Mouse (Mus musculus) cortical plate, adult 2 months (tissue): ENCODE results near the gene Orm2. TPM values are rescaled to one million over a fixed set of nuclear protein-coding genes. Genes with fewer than 3 reads are reported as not detected.

Source experiments
- H3K27ac ChIP-seq: fragments of 200-500 bp; 2 replicates; pipeline ENCODE4 v1.5.1; 2012; ENCODE audit warnings: low read length, control low read depth, inconsistent platforms; ENCODE audit not compliant: insufficient read depth
- H3K4me1 ChIP-seq: fragments of 200-500 bp; 2 replicates; pipeline ENCODE4 v1.6.1; 2011; ENCODE audit warnings: low read length; ENCODE audit not compliant: control insufficient read depth, insufficient read depth
- H3K4me3 ChIP-seq: fragments of 200-500 bp; 2 replicates; pipeline ENCODE4 v1.5.1; 2011; ENCODE audit warnings: mild to moderate bottlenecking, low read length, control low read depth; ENCODE audit not compliant: insufficient read depth
- CTCF ChIP-seq: fragments of 200-500 bp; IDR thresholded peaks from 2 replicates; pipeline ENCODE4 v1.5.1; 2011; ENCODE audit warnings: mild to moderate bottlenecking, control low read depth, low read length; ENCODE audit not compliant: insufficient read depth; ENCODE audit errors: extremely low read depth
- POLR2A ChIP-seq: fragments of 200-500 bp; IDR thresholded peaks from 2 replicates; pipeline ENCODE4 v1.6.1; 2011; ENCODE audit warnings: mild to moderate bottlenecking, low read length, control low read depth; ENCODE audit not compliant: insufficient read depth; ENCODE audit errors: extremely low read depth
- polyA plus RNA-seq: library from polyadenylated mRNA; depleted of rRNA; stranded (reverse); fragments of >200 nt; gene quantifications from 2 replicates; pipeline ENCODE4 v1.2.3, GENCODE M21; 2012

The Orm2 gene
- polyA plus RNA-seq, 1 experiment: not detected

GRCm38 (mm10) chr4:63345261-63345660, 17.0 kb upstream of the Orm2 start:
- H3K27ac ChIP-seq: no peak overlapping the region
- H3K4me3 ChIP-seq: no peak overlapping the region
- no peaks in the 10 kb centered on the region for H3K4me1 ChIP-seq
- TF ChIP-seq CTCF (no peak), POLR2A (no peak)

- TF ChIP-seq POLR2A: no peak
- no peak for TF ChIP-seq CTCF
- H3K4me1 ChIP-seq: no peaks in the 10 kb centered on the region
- no peak overlapping the region for H3K27ac ChIP-seq
- no peak overlapping the region for H3K4me3 ChIP-seq
These were observed 15.6 kb upstream of the Orm2 start for GRCm38 (mm10) chr4:63346659-63347058.

- H3K4me3 ChIP-seq: no peak overlapping the region
- H3K27ac ChIP-seq: no peak overlapping the region
- no peak for TF ChIP-seq POLR2A
- TF ChIP-seq CTCF: no peak
- H3K4me1 ChIP-seq: no peaks in the 10 kb centered on the region
These were observed 13.7 kb upstream of the Orm2 start for GRCm38 (mm10) chr4:63348524-63348923.

GRCm38 (mm10) chr4:63355877-63356665, 6.2 kb upstream of the Orm2 start, which contains the start of gene Orm3:
TSS of gene Orm3 (plus strand) at chr4:63356162.
- H3K27ac ChIP-seq: no peak within 1 kb of the TSS
- no peaks in the 10 kb centered on the region for H3K4me1 ChIP-seq
- TF ChIP-seq POLR2A: no peak
- no peak for TF ChIP-seq CTCF
- no peak within 1 kb of the TSS for H3K4me3 ChIP-seq

GRCm38 (mm10) chr4:63356981-63357570, 5.2 kb upstream of the Orm2 start:
- Histone ChIP-seq H3K4me3 (no peak overlapping the region), H3K4me1 (no peaks in the 10 kb centered on the region), H3K27ac (no peak overlapping the region)
- no peak for TF ChIP-seq POLR2A
- no peak for TF ChIP-seq CTCF

GRCm38 (mm10) chr4:63359861-63360260, 2.4 kb upstream of the Orm2 start:
- H3K27ac ChIP-seq: no peak overlapping the region
- TF ChIP-seq POLR2A: no peak
- TF ChIP-seq CTCF: no peak
- H3K4me1 ChIP-seq: no peaks in the 10 kb centered on the region
- H3K4me3 ChIP-seq: no peak overlapping the region

- H3K4me1 ChIP-seq: no peaks in the 10 kb centered on the region
- H3K4me3 ChIP-seq: no peak overlapping the region
- H3K27ac ChIP-seq: no peak overlapping the region
- TF ChIP-seq POLR2A (no peak), CTCF (peak; percentile 98)
These were observed 6.3 kb downstream of the Orm2 start for GRCm38 (mm10) chr4:63368577-63368976.

GRCm38 (mm10) chr4:63370897-63371296, 8.6 kb downstream of the Orm2 start:
- no peak overlapping the region for H3K27ac ChIP-seq
- no peak for TF ChIP-seq POLR2A
- no peak for TF ChIP-seq CTCF
- H3K4me1 ChIP-seq: no peaks in the 10 kb centered on the region
- H3K4me3 ChIP-seq: no peak overlapping the region

GRCm38 (mm10) chr4:63371890-63372289, 9.6 kb downstream of the Orm2 start:
- Histone ChIP-seq H3K4me3 (no peak overlapping the region), H3K27ac (no peak overlapping the region), H3K4me1 (no peaks in the 10 kb centered on the region)
- no peak for TF ChIP-seq POLR2A
- peak; percentile 53 for TF ChIP-seq CTCF

- H3K27ac ChIP-seq: no peak overlapping the region
- TF ChIP-seq CTCF (no peak), POLR2A (no peak)
- no peak overlapping the region for H3K4me3 ChIP-seq
- H3K4me1 ChIP-seq: no peaks in the 10 kb centered on the region
These were observed 11.2 kb downstream of the Orm2 start for GRCm38 (mm10) chr4:63373404-63373803.
